8 mouse cellular contexts compared by ENCODE assay signal in genomic region chr5:118381294-118381675, GRCm38 (mm10).
A peak's percentile ranks its signal among the peaks of the same experiment; 100 is the strongest.
DNase-seq lines count a peak whose midpoint lies in the region; ATAC-seq and TF ChIP-seq lines count a peak whose summit lies in the region.

No protein-coding gene starts in this region.

- no peak for ATAC-seq in G1E (ENCODE audit: extremely low read depth, insufficient number of reproducible peaks, low FRiP score, poor library complexity, severe bottlenecking)
- ATAC-seq in forebrain, embryonic 16.5 days, result peak; percentile 76

- H3K4me3 ChIP-seq in G1E (ENCODE audit: low read depth, low read length), result peak overlapping the region; percentile 50; the same call in 1 of the 2 replicates
- peak overlapping the region; percentile 46 for H3K4me3 ChIP-seq in forebrain, embryonic 16.5 days (replicated peaks; ENCODE audit: low read length)

- peaks cover 14% of the 10 kb centered on the region for H3K4me1 ChIP-seq in G1E (ENCODE audit: insufficient read depth, low read depth, low read length)
- H3K4me1 ChIP-seq in forebrain, embryonic 16.5 days (replicated peaks; ENCODE audit: control insufficient read depth, insufficient read depth, low read length), result peaks cover 19% of the 10 kb centered on the region

- no peaks in the 10 kb centered on the region for H3K9me3 ChIP-seq in G1E (replicated peaks)
- no peaks in the 10 kb centered on the region for H3K9me3 ChIP-seq in forebrain, embryonic 16.5 days (ENCODE audit: control insufficient read depth, low read length)

- peak overlapping the region; percentile 62 for H3K9ac ChIP-seq in forebrain, embryonic 16.5 days (replicated peaks; ENCODE audit: low read depth, low read length)

- H3K27ac ChIP-seq in forebrain, embryonic 16.5 days (ENCODE audit: low read length), result peak overlapping the region; percentile 92

- 0% methylated on average over 12 of the region's 12 CpGs for WGBS in forebrain, embryonic 16.5 days

- peak overlapping the region; percentile 67 for H3K4me2 ChIP-seq in forebrain, embryonic 16.5 days (ENCODE audit: low read length)

- TF ChIP-seq CTCF in G1E (IDR thresholded peaks at IDR 0.05; ENCODE audit: low read depth, low read length), result no peak

- no peaks in the 10 kb centered on the region for H3K36me3 ChIP-seq in G1E (replicated peaks)
- H3K36me3 ChIP-seq in forebrain, embryonic 16.5 days (ENCODE audit: control insufficient read depth, insufficient read depth), result no peaks in the 10 kb centered on the region

- no peak for DNase-seq in G1E (ENCODE audit: low spot score)
- DNase-seq in c-Kit-positive CD71-positive TER-119-negative erythroid progenitor cells, embryonic 14.5 days (ENCODE audit: low read depth), result peak; percentile 59
- DNase-seq in heart, postnatal 4 days, result peak; percentile 80
- DNase-seq in layer of hippocampus, postnatal 10 days (ENCODE audit: low spot score in 2 of 2), result peak; percentile 73 to 76
- peak; percentile 80 to 85 for DNase-seq in lung, postnatal 4 days
- peak; percentile 79 for DNase-seq in retina, embryonic 14.5 days (ENCODE audit: low spot score)
- peak; percentile 91 for DNase-seq in thymus, postnatal 4 days

- peaks cover 34% of the 10 kb centered on the region for H3K27me3 ChIP-seq in G1E (ENCODE audit: insufficient read depth, low read length)
- H3K27me3 ChIP-seq in forebrain, embryonic 16.5 days (replicated peaks; ENCODE audit: control insufficient read depth, insufficient read depth, low read length), result no peaks in the 10 kb centered on the region; the same call in 1 of the 2 replicates
